Mouse (Mus musculus) limb, embryonic 13.5 days (tissue): Measurements from ENCODE around the gene Kng2. TPM values are rescaled to one million over a fixed set of nuclear protein-coding genes. Genes with fewer than 3 reads are reported as not detected.
"Not testable (repeated sequence)": the region's sequence is repeated elsewhere in the genome, so short reads cannot be mapped to it uniquely, and the experiment has no call there.

Source experiments
- ATAC-seq: fragments of 200-750 bp; cut with Nextera tagmentation; 2 replicates; pipeline ENCODE4 v1.8.0; 2017; ENCODE audit warnings: low read depth, moderate number of reproducible peaks, moderate TSS enrichment; ENCODE audit not compliant: low FRiP score
- H3K27ac ChIP-seq: fragments of 300-500 bp; sonication (generic); 2 replicates; pipeline ENCODE4 v1.5.1; 2015; ENCODE audit warnings: inconsistent platforms, mild to moderate bottlenecking, moderate library complexity
- H3K27me3 ChIP-seq: fragments of 300-500 bp; sonication (generic); 2 replicates; pipeline ENCODE4 v1.6.1; 2015; ENCODE audit warnings: mild to moderate bottlenecking, inconsistent platforms
- H3K36me3 ChIP-seq: fragments of 300-500 bp; sonication (generic); 2 replicates; pipeline ENCODE4 v1.6.1; 2015; ENCODE audit warnings: inconsistent platforms, mild to moderate bottlenecking, moderate library complexity
- H3K4me1 ChIP-seq: fragments of 300-500 bp; sonication (generic); 2 replicates; pipeline ENCODE4 v1.6.1; 2015; ENCODE audit warnings: inconsistent platforms
- H3K4me2 ChIP-seq: fragments of 300-500 bp; sonication (generic); replicated peaks from 2 replicates; pipeline ENCODE4 v1.6.1; 2015; ENCODE audit warnings: inconsistent platforms, mild to moderate bottlenecking, moderate library complexity
- H3K4me3 ChIP-seq: fragments of 300-500 bp; sonication (generic); 2 replicates; pipeline ENCODE4 v1.5.1; 2015; ENCODE audit warnings: moderate library complexity, mild to moderate bottlenecking, inconsistent platforms
- H3K9ac ChIP-seq: fragments of 300-500 bp; sonication (generic); 2 replicates; pipeline ENCODE4 v1.6.1; 2015; ENCODE audit warnings: mild to moderate bottlenecking, inconsistent platforms
- H3K9me3 ChIP-seq: fragments of 300-500 bp; sonication (generic); 2 replicates; pipeline ENCODE4 v1.6.1; 2016; ENCODE audit warnings: inconsistent platforms
- WGBS: fragments of 180-500 bp; shearing (Covaris S2); methylation state at CpG from one replicate; pipeline ENCODE4 v1.1.7; 2015; 5-methylcytosine and 5-hydroxymethylcytosine counted together
- polyA plus RNA-seq: library from polyadenylated mRNA; unstranded; fragments of >200 nt; fragmentation: Nextera tagmentation; extraction: Ambion mirVana; gene quantifications from 2 replicates; pipeline ENCODE4 v1.2.1, GENCODE M21; 2015

Gene Kng2
- 0.17 TPM in 1 of 2 replicates, not detected in the other for polyA plus RNA-seq

- H3K4me3 ChIP-seq, H3K4me2 ChIP-seq, H3K27me3 ChIP-seq, ATAC-seq, H3K9me3 ChIP-seq, H3K9ac ChIP-seq, H3K36me3 ChIP-seq, H3K27ac ChIP-seq, H3K4me1 ChIP-seq: not testable (repeated sequence)
- WGBS, result 88% methylated on average over 3 of the region's 3 CpGs
These were observed at the start of gene Kng2 for GRCm38 (mm10) chr16:23028966-23029600. Kng2 (minus strand) TSS chr16:23029482.

- not testable (repeated sequence) for H3K27me3 ChIP-seq, H3K4me1 ChIP-seq, H3K36me3 ChIP-seq, H3K4me2 ChIP-seq, H3K9me3 ChIP-seq, H3K9ac ChIP-seq, ATAC-seq, H3K4me3 ChIP-seq, H3K27ac ChIP-seq
- WGBS, result 88% methylated on average over 6 of the region's 6 CpGs
These were observed 48.2 kb upstream of the Kng2 start for GRCm38 (mm10) chr16:23077516-23077915.

GRCm38 (mm10) chr16:23060781-23061325 is 31.6 kb upstream of the Kng2 start:
- not testable (repeated sequence) for H3K4me1 ChIP-seq, H3K36me3 ChIP-seq, H3K9me3 ChIP-seq, H3K4me2 ChIP-seq, H3K9ac ChIP-seq, H3K4me3 ChIP-seq, H3K27ac ChIP-seq, ATAC-seq, H3K27me3 ChIP-seq
- WGBS, result 83% methylated on average over 5 of the region's 5 CpGs

- H3K9ac ChIP-seq, H3K4me1 ChIP-seq, H3K36me3 ChIP-seq, ATAC-seq, H3K4me2 ChIP-seq, H3K4me3 ChIP-seq, H3K27me3 ChIP-seq, H3K9me3 ChIP-seq, H3K27ac ChIP-seq: not testable (repeated sequence)
- WGBS, result 69% methylated on average over 4 of the region's 4 CpGs
These were observed 30.3 kb upstream of the Kng2 start for GRCm38 (mm10) chr16:23059630-23060029.

- H3K27me3 ChIP-seq, ATAC-seq: not testable (repeated sequence)
These were observed 28.6 kb upstream of the Kng2 start, which contains the start of gene Kng1 for GRCm38 (mm10) chr16:23057668-23058447. Kng1 (plus strand) TSS chr16:23057865.

GRCm38 (mm10) chr16:23046319-23046718 is 17.0 kb upstream of the Kng2 start:
- no peak overlapping the region for H3K4me2 ChIP-seq
- no peaks in the 10 kb centered on the region for H3K27me3 ChIP-seq
- H3K4me3 ChIP-seq, result no peak overlapping the region
- no peaks in the 10 kb centered on the region for H3K36me3 ChIP-seq
- no peaks in the 10 kb centered on the region for H3K9me3 ChIP-seq
- no peak overlapping the region for H3K27ac ChIP-seq
- H3K4me1 ChIP-seq, result no peaks in the 10 kb centered on the region
- 61% methylated on average over 5 of the region's 5 CpGs for WGBS
- ATAC-seq, result no peak
- no peak overlapping the region for H3K9ac ChIP-seq

More at GRCm38 (mm10) chr16:23057668-23058447, 28.6 kb upstream of the Kng2 start, which contains the start of gene Kng1:
- 75% methylated on average over 1 of the region's 1 CpGs for WGBS
- not testable (repeated sequence) for H3K4me1 ChIP-seq, H3K9me3 ChIP-seq, H3K9ac ChIP-seq, H3K27ac ChIP-seq, H3K4me3 ChIP-seq, H3K36me3 ChIP-seq, H3K4me2 ChIP-seq

- no peak overlapping the region for H3K4me2 ChIP-seq
- WGBS, result 15% methylated on average over 4 of the region's 4 CpGs
- H3K27ac ChIP-seq, result no peak overlapping the region
- H3K4me1 ChIP-seq, result no peaks in the 10 kb centered on the region
- H3K9ac ChIP-seq, result no peak overlapping the region
- no peak for ATAC-seq
- H3K27me3 ChIP-seq, result no peaks in the 10 kb centered on the region
- H3K4me3 ChIP-seq, result no peak overlapping the region
- H3K9me3 ChIP-seq, result no peaks in the 10 kb centered on the region
- H3K36me3 ChIP-seq, result no peaks in the 10 kb centered on the region
These were observed 11.6 kb upstream of the Kng2 start for GRCm38 (mm10) chr16:23040876-23041275.

GRCm38 (mm10) chr16:23039281-23039680 is 10.0 kb upstream of the Kng2 start:
- no peak for ATAC-seq
- 92% methylated on average over 4 of the region's 4 CpGs for WGBS
- Histone ChIP-seq H3K27me3 (no peaks in the 10 kb centered on the region), H3K9ac (no peak overlapping the region), H3K27ac (no peak overlapping the region), H3K4me3 (no peak overlapping the region), H3K4me1 (no peaks in the 10 kb centered on the region), H3K36me3 (no peaks in the 10 kb centered on the region), H3K9me3 (no peaks in the 10 kb centered on the region), H3K4me2 (no peak overlapping the region)

GRCm38 (mm10) chr16:23037744-23038143 is 8.5 kb upstream of the Kng2 start:
- WGBS, result 78% methylated on average over 7 of the region's 7 CpGs
- Histone ChIP-seq H3K27me3 (no peaks in the 10 kb centered on the region), H3K9me3 (no peaks in the 10 kb centered on the region), H3K36me3 (no peaks in the 10 kb centered on the region), H3K27ac (no peak overlapping the region), H3K4me1 (no peaks in the 10 kb centered on the region), H3K4me3 (no peak overlapping the region), H3K4me2 (no peak overlapping the region), H3K9ac (no peak overlapping the region)
- ATAC-seq, result no peak

GRCm38 (mm10) chr16:23033673-23034072 is 4.4 kb upstream of the Kng2 start:
- Histone ChIP-seq H3K4me3 (no peak overlapping the region), H3K27me3 (no peaks in the 10 kb centered on the region), H3K27ac (no peak overlapping the region), H3K36me3 (no peaks in the 10 kb centered on the region), H3K4me1 (no peaks in the 10 kb centered on the region), H3K9me3 (no peaks in the 10 kb centered on the region), H3K4me2 (no peak overlapping the region), H3K9ac (no peak overlapping the region)
- no peak for ATAC-seq
- 91% methylated on average over 4 of the region's 4 CpGs for WGBS

GRCm38 (mm10) chr16:23030673-23031435 is 1.6 kb upstream of the Kng2 start:
- Histone ChIP-seq H3K9ac (no peak overlapping the region), H3K9me3 (no peaks in the 10 kb centered on the region), H3K27me3 (no peaks in the 10 kb centered on the region), H3K27ac (no peak overlapping the region), H3K4me2 (no peak overlapping the region), H3K4me1 (no peaks in the 10 kb centered on the region), H3K4me3 (no peak overlapping the region), H3K36me3 (no peaks in the 10 kb centered on the region)
- WGBS, result 78% methylated on average over 5 of the region's 5 CpGs
- no peak for ATAC-seq

- WGBS, result 39% methylated on average over 3 of the region's 3 CpGs
- H3K9ac ChIP-seq, ATAC-seq, H3K4me3 ChIP-seq, H3K9me3 ChIP-seq, H3K4me2 ChIP-seq, H3K27me3 ChIP-seq, H3K36me3 ChIP-seq, H3K4me1 ChIP-seq, H3K27ac ChIP-seq: not testable (repeated sequence)
These were observed 1.9 kb downstream of the Kng2 start for GRCm38 (mm10) chr16:23027341-23027740.
